Mouse (Mus musculus) intestine, embryonic 16.5 days (tissue): Measurements from ENCODE around the gene Nhsl2. TPM values are rescaled to one million over a fixed set of nuclear protein-coding genes. Genes with fewer than 3 reads are reported as not detected.

Experiments used
- ATAC-seq: fragments of 200-750 bp; cut with Nextera tagmentation; 2 replicates; pipeline ENCODE4 v1.8.0; 2017; ENCODE audit warnings: moderate TSS enrichment, moderate library complexity
- H3K27ac ChIP-seq: fragments of 300-500 bp; sonication (generic); 2 replicates; pipeline ENCODE4 v1.5.1; 2014; ENCODE audit warnings: mild to moderate bottlenecking, low read length
- H3K27me3 ChIP-seq: fragments of 300-500 bp; sonication (generic); replicated peaks from 2 replicates; pipeline ENCODE4 v1.6.1; 2014; ENCODE audit warnings: low read length, control low read depth, mixed read lengths; ENCODE audit not compliant: control insufficient read depth, insufficient read depth
- H3K36me3 ChIP-seq: fragments of 300-500 bp; sonication (generic); 2 replicates; pipeline ENCODE4 v1.6.1; 2014; ENCODE audit warnings: low read length, control low read depth; ENCODE audit not compliant: control insufficient read depth, insufficient read depth
- H3K4me1 ChIP-seq: fragments of 300-500 bp; sonication (generic); 2 replicates; pipeline ENCODE4 v1.6.1; 2014; ENCODE audit warnings: low read length, control low read depth, mixed read lengths; ENCODE audit not compliant: control insufficient read depth, insufficient read depth
- H3K4me2 ChIP-seq: fragments of 300-500 bp; sonication (generic); 2 replicates; pipeline ENCODE4 v1.6.1; 2014; ENCODE audit warnings: low read depth, low read length, control low read depth
- H3K4me3 ChIP-seq: fragments of 300-500 bp; sonication (generic); 2 replicates; pipeline ENCODE4 v1.5.1; 2014; ENCODE audit warnings: mild to moderate bottlenecking, low read length
- H3K9ac ChIP-seq: fragments of 300-500 bp; sonication (generic); 2 replicates; pipeline ENCODE4 v1.6.1; 2014; ENCODE audit warnings: low read depth, low read length
- H3K9me3 ChIP-seq: fragments of 300-500 bp; sonication (generic); 2 replicates; pipeline ENCODE4 v1.6.1; 2016; ENCODE audit warnings: low read length, control low read depth; ENCODE audit not compliant: control insufficient read depth
- WGBS: fragments of 180-500 bp; shearing (Covaris S2); extraction: QIAGEN DNeasy Blood & Tissue Kit; methylation state at CpG from one replicate; pipeline ENCODE4 v1.1.7; 2014; 5-methylcytosine and 5-hydroxymethylcytosine counted together
- polyA plus RNA-seq: library from polyadenylated mRNA; unstranded; fragments of >200 nt; fragmentation: Nextera tagmentation; extraction: Ambion mirVana; gene quantifications from 2 replicates; pipeline ENCODE4 v1.2.1, GENCODE M21; 2015

Gene Nhsl2
- polyA plus RNA-seq, 1 experiment from 2014 or later, result 6.9 TPM

GRCm38 (mm10) chrX:101864788-101865187 lies 15.6 kb downstream of the Nhsl2 start:
- WGBS, result 53% methylated on average over 5 of the region's 5 CpGs
- H3K4me3 ChIP-seq, result no peak overlapping the region
- no peak for ATAC-seq

GRCm38 (mm10) chrX:101874147-101874546 lies 25.0 kb downstream of the Nhsl2 start:
- H3K4me1 ChIP-seq, result no peaks in the 10 kb centered on the region
- H3K4me3 ChIP-seq, result no peak overlapping the region
- no peak overlapping the region for H3K9ac ChIP-seq
- no peak overlapping the region for H3K4me2 ChIP-seq
- H3K36me3 ChIP-seq, result no peaks in the 10 kb centered on the region
- peaks cover 3% of the 10 kb centered on the region; the same call in 1 of the 2 replicates for H3K27me3 ChIP-seq
- H3K9me3 ChIP-seq, result no peaks in the 10 kb centered on the region
- no peak for ATAC-seq
- H3K27ac ChIP-seq, result 0 out of 2 replicates have a peak overlapping the region, but pooled peaks have one; percentile 14
- 48% methylated on average over 3 of the region's 3 CpGs for WGBS

More at GRCm38 (mm10) chrX:101864788-101865187, 15.6 kb downstream of the Nhsl2 start:
- Histone ChIP-seq H3K36me3 (no peaks in the 10 kb centered on the region), H3K9me3 (no peaks in the 10 kb centered on the region), H3K9ac (no peak overlapping the region), H3K4me2 (no peak overlapping the region), H3K27ac (no peak overlapping the region), H3K4me1 (no peaks in the 10 kb centered on the region), H3K27me3 (peaks cover 4% of the 10 kb centered on the region; the same call in 1 of the 2 replicates)

- no peaks in the 10 kb centered on the region for H3K9me3 ChIP-seq
- peaks cover 3% of the 10 kb centered on the region; the same call in 1 of the 2 replicates for H3K27me3 ChIP-seq
- H3K4me3 ChIP-seq, result no peak overlapping the region
- WGBS, result 43% methylated on average over 2 of the region's 2 CpGs
- H3K36me3 ChIP-seq, result no peaks in the 10 kb centered on the region
- ATAC-seq, result no peak
- no peaks in the 10 kb centered on the region for H3K4me1 ChIP-seq
- no peak overlapping the region for H3K9ac ChIP-seq
- no peak overlapping the region for H3K4me2 ChIP-seq
- H3K27ac ChIP-seq, result no peak overlapping the region
Observed at GRCm38 (mm10) chrX:101874901-101875300, 25.7 kb downstream of the Nhsl2 start.

- WGBS, result 63% methylated on average over 2 of the region's 2 CpGs
- H3K27me3 ChIP-seq, result peaks cover 3% of the 10 kb centered on the region; the same call in 1 of the 2 replicates
- no peaks in the 10 kb centered on the region for H3K4me1 ChIP-seq
Observed at GRCm38 (mm10) chrX:101876136-101876535, 27.0 kb downstream of the Nhsl2 start.

GRCm38 (mm10) chrX:101877840-101878239 lies 28.7 kb downstream of the Nhsl2 start:
- ATAC-seq, result no peak
- no peak overlapping the region for H3K9ac ChIP-seq
- no peak overlapping the region for H3K4me2 ChIP-seq
- H3K36me3 ChIP-seq, result no peaks in the 10 kb centered on the region
- peaks cover 8% of the 10 kb centered on the region for H3K27me3 ChIP-seq
- H3K4me1 ChIP-seq, result no peaks in the 10 kb centered on the region
- no peaks in the 10 kb centered on the region for H3K9me3 ChIP-seq
- 83% methylated on average over 4 of the region's 4 CpGs for WGBS
- no peak overlapping the region for H3K27ac ChIP-seq
- no peak overlapping the region for H3K4me3 ChIP-seq

More at GRCm38 (mm10) chrX:101876136-101876535, 27.0 kb downstream of the Nhsl2 start:
- Histone ChIP-seq H3K4me2 (no peak overlapping the region), H3K9me3 (no peaks in the 10 kb centered on the region), H3K36me3 (no peaks in the 10 kb centered on the region), H3K9ac (no peak overlapping the region), H3K27ac (no peak overlapping the region), H3K4me3 (no peak overlapping the region)
- ATAC-seq, result no peak

GRCm38 (mm10) chrX:101878546-101878945 lies 29.4 kb downstream of the Nhsl2 start:
- WGBS, result 59% methylated on average over 4 of the region's 4 CpGs
- H3K27ac ChIP-seq, result no peak overlapping the region
- no peaks in the 10 kb centered on the region for H3K36me3 ChIP-seq
- no peak overlapping the region for H3K4me2 ChIP-seq
- no peaks in the 10 kb centered on the region for H3K4me1 ChIP-seq
- H3K9ac ChIP-seq, result no peak overlapping the region
- no peak overlapping the region for H3K4me3 ChIP-seq
- H3K9me3 ChIP-seq, result no peaks in the 10 kb centered on the region
- ATAC-seq, result no peak
- H3K27me3 ChIP-seq, result peaks cover 8% of the 10 kb centered on the region

GRCm38 (mm10) chrX:101882141-101882751 lies 33.1 kb downstream of the Nhsl2 start:
- Histone ChIP-seq H3K4me2 (no peak overlapping the region), H3K27me3 (peaks cover 9% of the 10 kb centered on the region), H3K9me3 (no peaks in the 10 kb centered on the region), H3K9ac (no peak overlapping the region), H3K4me1 (no peaks in the 10 kb centered on the region), H3K36me3 (no peaks in the 10 kb centered on the region), H3K27ac (no peak overlapping the region), H3K4me3 (no peak overlapping the region)
- 0 out of 2 replicates have a peak, but pooled peaks have one; percentile 36 for ATAC-seq
- 36% methylated on average over 3 of the region's 3 CpGs for WGBS

- H3K9ac ChIP-seq, result no peak overlapping the region
- WGBS, result 53% methylated on average over 4 of the region's 4 CpGs
- ATAC-seq, result no peak
Observed at GRCm38 (mm10) chrX:101889384-101889783, 40.2 kb downstream of the Nhsl2 start.

GRCm38 (mm10) chrX:101889813-101890469 lies 40.8 kb downstream of the Nhsl2 start:
- H3K4me3 ChIP-seq, result no peak overlapping the region
- H3K4me1 ChIP-seq, result no peaks in the 10 kb centered on the region
- H3K27me3 ChIP-seq, result peaks cover 8% of the 10 kb centered on the region; the same call in 1 of the 2 replicates
- no peak overlapping the region for H3K9ac ChIP-seq
- no peak for ATAC-seq
- H3K9me3 ChIP-seq, result no peaks in the 10 kb centered on the region
- H3K36me3 ChIP-seq, result no peaks in the 10 kb centered on the region
- no peak overlapping the region for H3K27ac ChIP-seq
- H3K4me2 ChIP-seq, result no peak overlapping the region
- 78% methylated on average over 4 of the region's 4 CpGs for WGBS

More at GRCm38 (mm10) chrX:101889384-101889783, 40.2 kb downstream of the Nhsl2 start:
- Histone ChIP-seq H3K9me3 (no peaks in the 10 kb centered on the region), H3K27me3 (peaks cover 6% of the 10 kb centered on the region; the same call in 1 of the 2 replicates), H3K27ac (no peak overlapping the region), H3K4me2 (no peak overlapping the region), H3K4me1 (no peaks in the 10 kb centered on the region), H3K36me3 (no peaks in the 10 kb centered on the region), H3K4me3 (no peak overlapping the region)
